Mouse (Mus musculus) liver, adult 2 months (tissue): Measurements from ENCODE around the gene Adamts1. TPM values are rescaled to one million over a fixed set of nuclear protein-coding genes. Genes with fewer than 3 reads are reported as not detected.
A peak's percentile ranks its signal among the peaks of the same experiment; 100 is the strongest.

Experiments
- DNase-seq: peaks from one replicate; pipeline ENCODE4 v3.0.0-alpha.2; 2011; ENCODE audit warnings: low read depth, low spot score; ENCODE audit errors: extremely low read depth
- H3K27ac ChIP-seq: fragments of 200-500 bp; replicated peaks from 2 replicates; pipeline ENCODE4 v1.5.1; 2012; ENCODE audit warnings: low read depth, mild to moderate bottlenecking, control low read depth, inconsistent platforms, low read length; ENCODE audit not compliant: insufficient read depth
- H3K27me3 ChIP-seq: fragments of 200-500 bp; 2 replicates; pipeline ENCODE4 v1.6.1; 2012; ENCODE audit warnings: mild to moderate bottlenecking, moderate library complexity, low read length, inconsistent platforms; ENCODE audit not compliant: control insufficient read depth, insufficient read depth
- H3K36me3 ChIP-seq: fragments of 200-500 bp; 2 replicates; pipeline ENCODE4 v1.6.1; 2012; ENCODE audit warnings: low read length, inconsistent platforms; ENCODE audit not compliant: control insufficient read depth, insufficient read depth
- H3K4me1 ChIP-seq: fragments of 200-500 bp; 2 replicates; pipeline ENCODE4 v1.6.1; 2011; ENCODE audit warnings: low read length; ENCODE audit not compliant: control insufficient read depth, insufficient read depth
- H3K4me3 ChIP-seq: fragments of 200-500 bp; 2 replicates; pipeline ENCODE4 v1.5.1; 2011; ENCODE audit warnings: low read depth, mild to moderate bottlenecking, control low read depth, low read length, moderate library complexity; ENCODE audit not compliant: insufficient read depth
- H3K79me2 ChIP-seq: fragments of 200-500 bp; 2 replicates; pipeline ENCODE4 v1.6.1; 2012; ENCODE audit warnings: inconsistent platforms, mild to moderate bottlenecking, low read length, moderate library complexity; ENCODE audit not compliant: control insufficient read depth, insufficient read depth
- H3K9ac ChIP-seq: fragments of 200-500 bp; 2 replicates; pipeline ENCODE4 v1.6.1; 2012; ENCODE audit warnings: low read depth, mild to moderate bottlenecking, control low read depth, inconsistent platforms, low read length
- CTCF ChIP-seq: fragments of 200-500 bp; IDR thresholded peaks from 2 replicates; pipeline ENCODE4 v1.5.1; 2011; ENCODE audit warnings: low read depth, low read length, control low read depth
- POLR2A ChIP-seq: fragments of 200-500 bp; IDR thresholded peaks from 2 replicates; pipeline ENCODE4 v1.6.1; 2011; ENCODE audit warnings: low read length, control low read depth; ENCODE audit not compliant: insufficient read depth; ENCODE audit errors: extremely low read depth
- WGBS: fragments of 180-500 bp; shearing (Covaris S2); methylation state at CpG from one replicate; pipeline ENCODE4 v1.1.7; 2018; 5-methylcytosine and 5-hydroxymethylcytosine counted together
- polyA plus RNA-seq: library from polyadenylated mRNA; depleted of rRNA; stranded (reverse); fragments of >200 nt; gene quantifications from 2 replicates; pipeline ENCODE4 v1.2.3, GENCODE M21; 2012
- total RNA-seq: library from RNA; depleted of rRNA; stranded (reverse); fragments of >200 nt; gene quantifications from 2 replicates; pipeline ENCODE4 v1.2.3, GENCODE M21; 2014

Gene Adamts1
- total and polyA plus RNA-seq, 2 experiments = 8.9 to 9.4 TPM

- Histone ChIP-seq H3K36me3 (no peaks in the 10 kb centered on the region), H3K27ac (no peak overlapping the region), H3K4me1 (no peaks in the 10 kb centered on the region), H3K9ac (no peak overlapping the region), H3K27me3 (no peaks in the 10 kb centered on the region), H3K4me3 (no peak overlapping the region), H3K79me2 (no peaks in the 10 kb centered on the region)
- no peak for DNase-seq
- TF ChIP-seq CTCF (no peak), POLR2A (no peak)
- WGBS = 66% methylated on average over 2 of the region's 2 CpGs
These were observed 21.8 kb downstream of the Adamts1 start for GRCm38 (mm10) chr16:85781076-85781475.

- Histone ChIP-seq H3K27ac (no peak overlapping the region), H3K4me1 (no peaks in the 10 kb centered on the region), H3K27me3 (no peaks in the 10 kb centered on the region), H3K36me3 (no peaks in the 10 kb centered on the region), H3K9ac (no peak overlapping the region), H3K4me3 (no peak overlapping the region), H3K79me2 (no peaks in the 10 kb centered on the region)
- TF ChIP-seq POLR2A = no peak
- TF ChIP-seq CTCF = no peak
- peak; percentile 56 for DNase-seq
These were observed 23.1 kb downstream of the Adamts1 start for GRCm38 (mm10) chr16:85779775-85780174.

GRCm38 (mm10) chr16:85772272-85772671 is 30.6 kb downstream of the Adamts1 start:
- Histone ChIP-seq H3K79me2 (no peaks in the 10 kb centered on the region), H3K9ac (no peak overlapping the region), H3K4me3 (no peak overlapping the region), H3K27me3 (no peaks in the 10 kb centered on the region), H3K4me1 (no peaks in the 10 kb centered on the region), H3K36me3 (no peaks in the 10 kb centered on the region), H3K27ac (no peak overlapping the region)
- 81% methylated on average over 3 of the region's 3 CpGs for WGBS
- no peak for TF ChIP-seq POLR2A
- TF ChIP-seq CTCF = no peak
- DNase-seq = no peak

GRCm38 (mm10) chr16:85767341-85767740 is 35.6 kb downstream of the Adamts1 start:
- Histone ChIP-seq H3K4me3 (no peak overlapping the region), H3K79me2 (no peaks in the 10 kb centered on the region), H3K27ac (no peak overlapping the region), H3K27me3 (no peaks in the 10 kb centered on the region), H3K36me3 (no peaks in the 10 kb centered on the region), H3K9ac (no peak overlapping the region), H3K4me1 (no peaks in the 10 kb centered on the region)
- 63% methylated on average over 4 of the region's 4 CpGs for WGBS
- TF ChIP-seq CTCF = no peak
- no peak for TF ChIP-seq POLR2A
- no peak for DNase-seq

- no peak overlapping the region for H3K4me3 ChIP-seq
- H3K4me1 ChIP-seq = no peaks in the 10 kb centered on the region
- 69% methylated on average over 8 of the region's 8 CpGs for WGBS
- H3K27me3 ChIP-seq = no peaks in the 10 kb centered on the region
- no peaks in the 10 kb centered on the region for H3K79me2 ChIP-seq
- no peak overlapping the region for H3K9ac ChIP-seq
- no peaks in the 10 kb centered on the region for H3K36me3 ChIP-seq
- DNase-seq = no peak
- TF ChIP-seq CTCF = no peak
- no peak for TF ChIP-seq POLR2A
- no peak overlapping the region for H3K27ac ChIP-seq
These were observed 37.2 kb downstream of the Adamts1 start for GRCm38 (mm10) chr16:85765697-85766096.

GRCm38 (mm10) chr16:85765167-85765566 is 37.7 kb downstream of the Adamts1 start:
- Histone ChIP-seq H3K36me3 (no peaks in the 10 kb centered on the region), H3K27ac (no peak overlapping the region), H3K9ac (no peak overlapping the region), H3K4me1 (no peaks in the 10 kb centered on the region), H3K79me2 (no peaks in the 10 kb centered on the region), H3K27me3 (no peaks in the 10 kb centered on the region), H3K4me3 (no peak overlapping the region)
- TF ChIP-seq CTCF (no peak), POLR2A (no peak)
- DNase-seq = no peak
- WGBS = 97% methylated on average over 6 of the region's 6 CpGs
